Mouse (Mus musculus) gastrocnemius, postnatal 25 days (tissue): ENCODE data around the gene Itgad. TPM values are rescaled to one million over a fixed set of nuclear protein-coding genes. Genes with fewer than 3 reads are reported as not detected.

Source experiments
- total RNA-seq, 2 experiments: library from RNA; stranded (reverse); gene quantifications; 1 replicate in 1 of 2; 2 replicates in 1 of 2; pipeline ENCODE4 v1.2.3; 2021

Gene Itgad
- total RNA-seq, 2 experiments from 2014 or later = not detected

Other genes with a start within 250 kb of the Itgad start
- 10 to 100 TPM; 19.9 to 20.0 TPM for gene Kat8, start 241.9 kb upstream of the Itgad start, total RNA-seq
- gene Prss8, start 224.3 kb upstream of the Itgad start, total RNA-seq = not detected
- 1 to 10 TPM; 4.4 to 6.1 TPM for gene Prss36, start 207.7 kb upstream of the Itgad start, total RNA-seq
- 10 to 100 TPM; 76.2 to 78.4 TPM for gene Fus, start 186.9 kb upstream of the Itgad start, total RNA-seq
- under 1 TPM; 0.72 to 0.82 TPM for gene Pycard, start 160.5 kb upstream of the Itgad start, total RNA-seq
- 100 to 1,000 TPM; 235 to 294 TPM for gene Trim72, start 150.4 kb upstream of the Itgad start, total RNA-seq
- gene Itgam, start 91.7 kb upstream of the Itgad start, total RNA-seq = 1 to 10 TPM; 1.1 to 2.6 TPM
- not detected for gene Gm49368, start 91.7 kb upstream of the Itgad start, total RNA-seq
- gene Itgax, start 24.8 kb upstream of the Itgad start, total RNA-seq = under 1 TPM in 1 of 2 experiments, not detected in 1; 0.21 TPM
- gene Cox6a2, start 52.0 kb downstream of the Itgad start, total RNA-seq = 1,000 to 10,000 TPM; 1,477 to 1,564 TPM
- gene Armc5, start 83.0 kb downstream of the Itgad start, total RNA-seq = 1 to 10 TPM; 5.8 to 8.7 TPM
- 1 to 10 TPM; 1.7 to 2.0 TPM for gene 9130023H24Rik, start 83.7 kb downstream of the Itgad start, total RNA-seq
- 10 to 100 TPM in 1 of 2 experiments, 1 to 10 TPM in 1; 9.0 to 10.2 TPM for gene Tgfb1i1, start 92.4 kb downstream of the Itgad start, total RNA-seq
- gene Slc5a2, start 111.3 kb downstream of the Itgad start, total RNA-seq = not detected
- 1 to 10 TPM; 3.4 to 3.7 TPM for gene BC017158, start 143.8 kb downstream of the Itgad start, total RNA-seq